Mouse (Mus musculus) MEL (cell line): ENCODE measurements at regions not wholly inside any gene's neighbourhood (a gene's known extent, or its start where the extent isn't known, plus 50 kb on each side); places are given as distances from the start of the nearest gene placed in this dataset.

Source experiments
- CTCF ChIP-seq, 3 experiments: IDR thresholded peaks in 2 of 3; conservative IDR thresholded peaks in 1 of 3; 2 replicates each; pipeline ENCODE4 v1.5.1; 2011 to 2012; ENCODE audit warnings: low read length in 3 of 3, low read depth in 2 of 3, mild to moderate bottlenecking in 2 of 3, improper control_type of control experiment in 1 of 3, inconsistent platforms in 1 of 3, mixed read lengths in 1 of 3, moderate library complexity in 1 of 3; ENCODE audit not compliant: control insufficient read depth in 1 of 3, insufficient read depth in 1 of 3, poor library complexity in 1 of 3, severe bottlenecking in 1 of 3
- E2F4 ChIP-seq: IDR thresholded peaks from 2 replicates; pipeline ENCODE4 v1.6.1; 2011; ENCODE audit warnings: low read depth, low read length, improper control_type of control experiment, borderline replicate concordance
- EP300 ChIP-seq, 2 experiments: IDR thresholded peaks; 2 replicates each; pipeline ENCODE4 v1.6.1; 2011; ENCODE audit warnings: improper control_type of control experiment in 2 of 2, low read length in 2 of 2, low read depth in 1 of 2, mild to moderate bottlenecking in 1 of 2
- GABPA ChIP-seq: IDR thresholded peaks from 2 replicates; pipeline ENCODE4 v1.6.1; 2012; ENCODE audit warnings: low read depth, mild to moderate bottlenecking, inconsistent platforms, low read length, improper control_type of control experiment, moderate library complexity
- GATA1 ChIP-seq: IDR thresholded peaks from 2 replicates; pipeline ENCODE4 v1.6.1; 2011; ENCODE audit warnings: low read depth, low read length, improper control_type of control experiment
- MAX ChIP-seq: IDR thresholded peaks from 2 replicates; pipeline ENCODE4 v1.6.1; 2011; ENCODE audit warnings: low read length, improper control_type of control experiment
- MEF2A ChIP-seq: IDR thresholded peaks from 2 replicates; pipeline ENCODE4 v1.6.1; 2014; ENCODE audit warnings: low read depth, mild to moderate bottlenecking, inconsistent platforms, low read length, improper control_type of control experiment; ENCODE audit not compliant: poor library complexity, insufficient replicate concordance, severe bottlenecking; ENCODE audit errors: extremely low read depth
- MXI1 ChIP-seq: IDR thresholded peaks from 2 replicates; pipeline ENCODE4 v1.6.1; 2011; ENCODE audit warnings: mild to moderate bottlenecking, low read depth, low read length, improper control_type of control experiment
- MYB ChIP-seq: IDR thresholded peaks from 2 replicates; pipeline ENCODE4 v1.6.1; 2011; ENCODE audit warnings: mild to moderate bottlenecking, low read depth, low read length, improper control_type of control experiment
- POLR2A ChIP-seq, 2 experiments: IDR thresholded peaks; 2 replicates each; pipeline ENCODE4 v1.6.1; 2011 to 2012; ENCODE audit warnings: low read length in 2 of 2, mild to moderate bottlenecking in 2 of 2, control low read depth in 1 of 2, improper control_type of control experiment in 1 of 2, low read depth in 1 of 2, moderate library complexity in 1 of 2; ENCODE audit not compliant: control insufficient read depth in 1 of 2, insufficient read depth in 1 of 2, poor library complexity in 1 of 2
- POLR2AphosphoS2 ChIP-seq: IDR thresholded peaks from 2 replicates; pipeline ENCODE4 v1.6.1; 2011; ENCODE audit warnings: low read length, improper control_type of control experiment
- TCF12 ChIP-seq: IDR thresholded peaks from 2 replicates; pipeline ENCODE4 v1.6.1; 2014; ENCODE audit warnings: low read depth, mild to moderate bottlenecking, inconsistent platforms, low read length, improper control_type of control experiment, moderate library complexity
- ZMIZ1 ChIP-seq: IDR thresholded peaks from 2 replicates; pipeline ENCODE4 v1.6.1; 2012; ENCODE audit warnings: low read depth, mild to moderate bottlenecking, inconsistent platforms, low read length, improper control_type of control experiment, moderate library complexity

- TF ChIP-seq E2F4 = no peak
- no peak for TF ChIP-seq MYB
- TF ChIP-seq MAX = no peak
- no peak for TF ChIP-seq POLR2A (IDR thresholded peaks at IDR 0.05; ENCODE audit: control insufficient read depth in 1 of 2, insufficient read depth in 1 of 2, low read depth in 1 of 2, low read length in 2 of 2, poor library complexity in 1 of 2)
- no peak for TF ChIP-seq CTCF (IDR thresholded peaks at IDR 0.05 in 2 of 3, conservative IDR thresholded peaks at IDR 0.05 in 1 of 3; ENCODE audit: control insufficient read depth in 1 of 3, insufficient read depth in 1 of 3, low read depth in 2 of 3, low read length in 3 of 3, poor library complexity in 1 of 3, severe bottlenecking in 1 of 3)
- no peak for TF ChIP-seq GATA1
- TF ChIP-seq TCF12 = no peak
- no peak for TF ChIP-seq EP300 (IDR thresholded peaks at IDR 0.05; ENCODE audit: low read depth in 1 of 2, low read length in 2 of 2)
- TF ChIP-seq ZMIZ1 = no peak
- TF ChIP-seq MXI1 = no peak
- TF ChIP-seq MEF2A = no peak
- no peak for TF ChIP-seq POLR2AphosphoS2
- no peak for TF ChIP-seq GABPA
Observed at GRCm38 (mm10) chr15:24405305-24405704, 1008.3 kb downstream of the Basp1 start.
